Mouse (Mus musculus): ENCODE results near the gene Art2b.
"Not testable (repeated sequence)": the region's sequence is repeated elsewhere in the genome, so short reads cannot be mapped to it uniquely, and the experiment has no call there.

Art2b gene

GRCm38 (mm10) chr7:101564086-101564485 is 21.3 kb downstream of the Art2b start:
- DNase-seq (ENCODE audit: low read depth), result no peak

GRCm38 (mm10) chr7:101559393-101559792 is 26.0 kb downstream of the Art2b start:
- DNase-seq (ENCODE audit: low read depth), result not testable (repeated sequence)

GRCm38 (mm10) chr7:101557391-101557790 is 28.0 kb downstream of the Art2b start:
- no peak for DNase-seq (ENCODE audit: low read depth)

GRCm38 (mm10) chr7:101555473-101555872 is 29.9 kb downstream of the Art2b start:
- peak; percentile 89 for DNase-seq (ENCODE audit: low read depth)

GRCm38 (mm10) chr7:101551530-101551929 is 33.9 kb downstream of the Art2b start:
- no peak for DNase-seq (ENCODE audit: low read depth)

- DNase-seq (ENCODE audit: low read depth), result peak; percentile 87
Observed at GRCm38 (mm10) chr7:101550686-101551485, 34.5 kb downstream of the Art2b start.

- DNase-seq (ENCODE audit: low read depth), result peak; percentile 64
Observed at GRCm38 (mm10) chr7:101549266-101549665, 36.1 kb downstream of the Art2b start.

GRCm38 (mm10) chr7:101547651-101548050 is 37.7 kb downstream of the Art2b start:
- DNase-seq (ENCODE audit: low read depth), result peak; percentile 84

GRCm38 (mm10) chr7:101541734-101542133 is 43.7 kb downstream of the Art2b start:
- DNase-seq (ENCODE audit: low read depth), result no peak

GRCm38 (mm10) chr7:101541132-101541531 is 44.3 kb downstream of the Art2b start:
- peak; percentile 90 for DNase-seq (ENCODE audit: low read depth)

GRCm38 (mm10) chr7:101540684-101541083 is 44.7 kb downstream of the Art2b start:
- peak; percentile 63 for DNase-seq (ENCODE audit: low read depth)

GRCm38 (mm10) chr7:101539774-101540173 is 45.6 kb downstream of the Art2b start:
- no peak for DNase-seq (ENCODE audit: low read depth)

- DNase-seq (ENCODE audit: low read depth), result peak; percentile 86
Observed at GRCm38 (mm10) chr7:101538141-101538933, 47.1 kb downstream of the Art2b start.

GRCm38 (mm10) chr7:101537541-101537940 is 47.9 kb downstream of the Art2b start:
- peak; percentile 74 for DNase-seq (ENCODE audit: low read depth)

GRCm38 (mm10) chr7:101535517-101535916 is 49.9 kb downstream of the Art2b start:
- no peak for DNase-seq (ENCODE audit: low read depth)

GRCm38 (mm10) chr7:101535102-101535501 is 50.3 kb downstream of the Art2b start:
- no peak for DNase-seq (ENCODE audit: low read depth)

- no peak for DNase-seq (ENCODE audit: low read depth)
Observed at GRCm38 (mm10) chr7:101534428-101534827, 51.0 kb downstream of the Art2b start.

Data from induced T-regulatory cell, adult 2 months (primary cell).